Mouse (Mus musculus): Measurements from ENCODE around the gene Hoxb1.

Gene Hoxb1

GRCm38 (mm10) chr11:96350341-96350624 is 15.3 kb upstream of the Hoxb1 start, which contains the start of gene Hoxb2:
TSS of gene Hoxb2 (plus strand) at chr11:96350525.
- DNase-seq (ENCODE audit: low spot score), result no peak

GRCm38 (mm10) chr11:96350791-96351190 is 14.8 kb upstream of the Hoxb1 start:
- no peak for DNase-seq (ENCODE audit: low spot score)

- no peak for DNase-seq (ENCODE audit: low spot score)
Observed at GRCm38 (mm10) chr11:96351312-96351711, 14.2 kb upstream of the Hoxb1 start.

GRCm38 (mm10) chr11:96351831-96352230 is 13.7 kb upstream of the Hoxb1 start:
- no peak for DNase-seq (ENCODE audit: low spot score)

- DNase-seq (ENCODE audit: low spot score), result no peak
Observed at GRCm38 (mm10) chr11:96352691-96353521, 12.6 kb upstream of the Hoxb1 start.

GRCm38 (mm10) chr11:96353522-96353841 is 12.1 kb upstream of the Hoxb1 start:
- no peak for DNase-seq (ENCODE audit: low spot score)

GRCm38 (mm10) chr11:96353939-96354338 is 11.6 kb upstream of the Hoxb1 start:
- no peak for DNase-seq (ENCODE audit: low spot score)

GRCm38 (mm10) chr11:96354376-96354775 is 11.2 kb upstream of the Hoxb1 start:
- no peak for DNase-seq (ENCODE audit: low spot score)

GRCm38 (mm10) chr11:96354801-96355311 is 10.7 kb upstream of the Hoxb1 start:
- no peak for DNase-seq (ENCODE audit: low spot score)

GRCm38 (mm10) chr11:96363807-96364206 is 1.7 kb upstream of the Hoxb1 start:
- no peak for DNase-seq (ENCODE audit: low spot score)

GRCm38 (mm10) chr11:96366092-96367041 is 815 bp downstream of the Hoxb1 start:
- DNase-seq (ENCODE audit: low spot score), result no peak

GRCm38 (mm10) chr11:96367141-96367540 is 1.6 kb downstream of the Hoxb1 start:
- no peak for DNase-seq (ENCODE audit: low spot score)

- DNase-seq (ENCODE audit: low spot score), result no peak
Observed at GRCm38 (mm10) chr11:96368686-96369085, 3.1 kb downstream of the Hoxb1 start.

- DNase-seq (ENCODE audit: low spot score), result no peak
Observed at GRCm38 (mm10) chr11:96369140-96369539, 3.6 kb downstream of the Hoxb1 start.

GRCm38 (mm10) chr11:96371726-96372125 is 6.2 kb downstream of the Hoxb1 start:
- DNase-seq (ENCODE audit: low spot score), result no peak

GRCm38 (mm10) chr11:96372519-96372918 is 7.0 kb downstream of the Hoxb1 start:
- DNase-seq (ENCODE audit: low spot score), result no peak

- DNase-seq (ENCODE audit: low spot score), result no peak
Observed at GRCm38 (mm10) chr11:96374810-96375209, 9.3 kb downstream of the Hoxb1 start.

GRCm38 (mm10) chr11:96383381-96383780 is 17.8 kb downstream of the Hoxb1 start:
- DNase-seq (ENCODE audit: low spot score), result no peak

GRCm38 (mm10) chr11:96387635-96388034 is 22.1 kb downstream of the Hoxb1 start:
- DNase-seq (ENCODE audit: low spot score), result no peak

GRCm38 (mm10) chr11:96396772-96397626 is 31.4 kb downstream of the Hoxb1 start:
- DNase-seq (ENCODE audit: low spot score), result no peak

GRCm38 (mm10) chr11:96397806-96398335 is 32.3 kb downstream of the Hoxb1 start:
- no peak for DNase-seq (ENCODE audit: low spot score)

- no peak for DNase-seq (ENCODE audit: low spot score)
Observed at GRCm38 (mm10) chr11:96399923-96400322, 34.4 kb downstream of the Hoxb1 start.
